Mouse (Mus musculus) midbrain, postnatal 0 days (tissue): ENCODE results near the gene Card11. TPM values are rescaled to one million over a fixed set of nuclear protein-coding genes. Genes with fewer than 3 reads are reported as not detected.

Source experiments
- ATAC-seq: fragments of 200-750 bp; cut with Nextera tagmentation; 2 replicates; pipeline ENCODE4 v1.8.0; 2017; ENCODE audit warnings: moderate number of reproducible peaks, mild to moderate bottlenecking, moderate TSS enrichment, moderate library complexity; ENCODE audit not compliant: low FRiP score
- DNase-seq: peaks from one replicate; pipeline ENCODE4 v3.0.0-alpha.2; 2015; ENCODE audit warnings: low spot score
- H3K27ac ChIP-seq: fragments of 300-500 bp; sonication (generic); 2 replicates; pipeline ENCODE4 v1.5.1; 2014; ENCODE audit warnings: low read depth, mild to moderate bottlenecking, low read length, mixed read lengths
- H3K27me3 ChIP-seq: fragments of 300-500 bp; sonication (generic); 2 replicates; pipeline ENCODE4 v1.6.1; 2014; ENCODE audit warnings: low read length, control low read depth, mixed read lengths; ENCODE audit not compliant: insufficient read depth
- H3K36me3 ChIP-seq: fragments of 300-500 bp; sonication (generic); 2 replicates; pipeline ENCODE4 v1.6.1; 2014; ENCODE audit warnings: low read length, control low read depth, mixed read lengths; ENCODE audit not compliant: insufficient read depth
- H3K4me1 ChIP-seq: fragments of 300-500 bp; sonication (generic); 2 replicates; pipeline ENCODE4 v1.6.1; 2014; ENCODE audit warnings: mild to moderate bottlenecking, control low read depth, antibody characterized with exemption, low read length, mixed read lengths; ENCODE audit not compliant: insufficient read depth
- H3K4me2 ChIP-seq: fragments of 300-500 bp; sonication (generic); 2 replicates; pipeline ENCODE4 v1.6.1; 2014; ENCODE audit warnings: low read depth, mild to moderate bottlenecking, low read length, mixed read lengths; ENCODE audit not compliant: poor library complexity, severe bottlenecking
- H3K4me3 ChIP-seq: fragments of 300-500 bp; sonication (generic); 2 replicates; pipeline ENCODE4 v1.5.1; 2014; ENCODE audit warnings: low read depth, mild to moderate bottlenecking, low read length, moderate library complexity
- H3K9ac ChIP-seq: fragments of 300-500 bp; sonication (generic); replicated peaks from 2 replicates; pipeline ENCODE4 v1.6.1; 2014; ENCODE audit warnings: mild to moderate bottlenecking, low read length, moderate library complexity, mixed read lengths; ENCODE audit not compliant: poor library complexity, severe bottlenecking
- H3K9me3 ChIP-seq: fragments of 300-500 bp; sonication (generic); 2 replicates; pipeline ENCODE4 v1.6.1; 2016; ENCODE audit warnings: low read length, control low read depth
- CTCF ChIP-seq: IDR thresholded peaks from 2 replicates; pipeline ENCODE4 v1.5.1; 2016; ENCODE audit warnings: antibody characterized with exemption, mild to moderate bottlenecking
- WGBS: fragments of 180-500 bp; shearing (Covaris S2); extraction: QIAGEN DNeasy Blood & Tissue Kit; methylation state at CpG from one replicate; pipeline ENCODE4 v1.1.7; 2014; 5-methylcytosine and 5-hydroxymethylcytosine counted together
- polyA plus RNA-seq: library from polyadenylated mRNA; unstranded; fragments of >200 nt; fragmentation: Nextera tagmentation; extraction: Ambion mirVana; gene quantifications from 2 replicates; pipeline ENCODE4 v1.2.1, GENCODE M21; 2015
- total RNA-seq: library from RNA; depleted of rRNA; stranded (reverse); fragments of >200 nt; gene quantifications from 2 replicates; pipeline ENCODE4 v1.2.3, GENCODE M21; 2014

The Card11 gene
- total and polyA plus RNA-seq, 2 experiments from 2014 or later: 0.09 TPM; not detected in 1

DNA sequence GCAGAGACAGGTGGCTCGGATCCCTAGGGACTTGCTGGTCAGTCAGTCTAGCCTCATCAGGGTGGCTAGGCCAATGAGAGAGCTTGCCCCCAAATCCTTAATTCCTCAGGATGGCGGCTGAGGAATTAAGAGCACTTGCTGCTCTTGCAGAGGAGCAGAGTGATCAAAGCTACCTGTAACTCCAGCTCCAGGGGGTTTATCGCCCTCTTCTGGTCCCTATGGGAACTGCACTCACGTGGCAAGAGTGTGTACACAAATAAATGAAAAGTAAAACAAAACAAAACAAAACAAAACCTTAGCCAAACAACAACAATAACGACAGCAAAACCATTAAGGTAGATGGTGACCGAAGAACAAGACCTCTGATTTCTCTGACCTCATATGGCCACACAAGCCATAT is 121.7 kb downstream of the Card11 start:
- Histone ChIP-seq H3K27me3 (no peaks in the 10 kb centered on the region), H3K36me3 (no peaks in the 10 kb centered on the region), H3K27ac (no peak overlapping the region), H3K4me3 (no peak overlapping the region), H3K9ac (no peak overlapping the region), H3K4me1 (no peaks in the 10 kb centered on the region), H3K4me2 (no peak overlapping the region), H3K9me3 (no peaks in the 10 kb centered on the region)
- DNase-seq (no peak), ATAC-seq (no peak)
- 71% methylated on average over 6 of the region's 6 CpGs for WGBS
- TF ChIP-seq CTCF: peak; percentile 23; the same call in 1 of the 2 replicates

DNA sequence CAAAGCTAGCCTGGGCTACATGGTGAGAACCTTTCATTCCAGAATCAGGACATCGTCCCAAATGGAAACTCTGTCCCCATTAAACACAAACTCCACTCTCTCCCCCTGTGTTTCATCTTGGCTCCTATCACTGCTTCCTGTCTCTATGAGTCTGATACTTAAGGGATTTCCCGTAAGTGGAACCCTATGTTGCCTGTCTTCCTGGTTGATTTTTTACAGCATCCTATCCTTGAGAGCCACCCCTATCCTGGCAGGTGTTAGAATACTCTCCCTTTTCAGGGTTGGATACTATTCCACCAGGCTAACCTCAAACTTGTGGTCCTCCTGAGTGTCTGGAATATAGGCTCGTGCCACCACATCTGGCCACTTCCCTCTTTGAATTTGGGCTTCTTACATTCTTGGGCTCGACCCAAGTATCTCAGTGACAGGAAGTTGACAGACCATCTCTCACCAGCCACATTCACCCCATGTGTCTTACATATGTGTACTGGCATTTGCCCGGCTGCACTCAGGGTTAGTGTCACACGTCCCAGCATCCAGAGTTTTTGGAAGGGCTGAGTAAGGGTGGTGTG is 126.6 kb downstream of the Card11 start:
- H3K9me3 ChIP-seq: no peaks in the 10 kb centered on the region
- no peak for DNase-seq
- H3K27me3 ChIP-seq: peaks cover 5% of the 10 kb centered on the region; the same call in 1 of the 2 replicates
- ATAC-seq: no peak
- no peak overlapping the region for H3K4me2 ChIP-seq
- no peak overlapping the region for H3K4me3 ChIP-seq
- H3K36me3 ChIP-seq: no peaks in the 10 kb centered on the region
- WGBS: 83% methylated on average over 6 of the region's 6 CpGs
- H3K9ac ChIP-seq: no peak overlapping the region
- H3K27ac ChIP-seq: no peak overlapping the region
- no peak for TF ChIP-seq CTCF
- no peaks in the 10 kb centered on the region for H3K4me1 ChIP-seq

DNA sequence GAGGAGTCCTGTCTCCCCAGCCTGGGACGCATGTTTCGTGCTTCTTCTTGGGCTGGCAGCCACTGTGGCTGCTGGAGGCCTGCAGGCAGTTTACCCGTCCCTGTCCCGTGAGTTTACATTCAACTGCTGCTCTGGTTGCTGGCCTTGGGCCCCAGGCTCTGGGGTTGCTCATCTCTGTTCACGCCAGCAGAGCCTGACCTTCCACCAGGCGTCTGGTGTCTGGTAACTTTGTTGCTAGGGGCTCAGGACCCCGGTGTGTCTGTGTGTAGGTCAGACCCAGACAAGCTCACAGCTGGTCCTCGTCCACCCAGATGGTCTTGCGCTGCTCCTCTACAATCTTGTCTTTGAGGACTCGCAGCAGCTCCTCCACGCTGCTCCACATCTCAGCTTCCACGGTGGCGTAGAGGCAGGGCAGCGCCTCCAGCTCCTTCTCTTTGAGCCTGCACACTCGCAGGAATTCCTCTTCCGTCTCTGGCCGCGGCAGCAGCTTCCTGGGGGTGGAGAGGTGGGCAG is 127.3 kb downstream of the Card11 start:
- Histone ChIP-seq H3K4me3 (no peak overlapping the region), H3K4me1 (no peaks in the 10 kb centered on the region), H3K9ac (no peak overlapping the region), H3K9me3 (no peaks in the 10 kb centered on the region), H3K4me2 (no peak overlapping the region), H3K27me3 (peaks cover 5% of the 10 kb centered on the region; the same call in 1 of the 2 replicates), H3K36me3 (no peaks in the 10 kb centered on the region), H3K27ac (no peak overlapping the region)
- no peak for TF ChIP-seq CTCF
- WGBS: 17% methylated on average over 18 of the region's 18 CpGs
- ATAC-seq (no peak), DNase-seq (peak; percentile 17)

- ATAC-seq: no peak
- Histone ChIP-seq H3K27me3 (peaks cover 5% of the 10 kb centered on the region; the same call in 1 of the 2 replicates), H3K4me1 (no peaks in the 10 kb centered on the region), H3K36me3 (no peaks in the 10 kb centered on the region), H3K4me2 (no peak overlapping the region), H3K27ac (no peak overlapping the region), H3K9ac (no peak overlapping the region), H3K9me3 (no peaks in the 10 kb centered on the region), H3K4me3 (no peak overlapping the region)
- 37% methylated on average over 11 of the region's 11 CpGs for WGBS
- no peak for TF ChIP-seq CTCF
- DNase-seq: no peak
Observed at GRCm38 (mm10) chr5:140872532-140873038, 127.8 kb downstream of the Card11 start.

DNA sequence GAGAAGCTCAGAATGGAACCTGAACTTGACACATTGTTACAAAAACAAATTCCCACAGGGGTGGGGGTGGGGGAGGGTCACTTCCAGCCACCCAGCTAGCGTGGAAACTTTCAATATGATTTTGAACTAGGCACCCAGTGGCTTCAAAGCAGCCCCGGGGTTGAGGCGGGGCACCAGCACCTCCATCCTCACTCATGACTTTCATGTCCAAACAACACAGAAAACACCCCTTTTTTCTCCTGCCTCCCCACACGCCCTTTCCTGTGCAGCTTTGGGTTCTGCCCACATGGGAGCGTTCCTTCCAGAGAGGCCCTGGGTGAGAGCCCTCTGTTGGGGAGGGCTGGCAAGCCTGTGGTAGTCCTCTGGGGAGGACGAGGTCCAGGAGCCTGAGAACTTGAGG is 129.1 kb downstream of the Card11 start:
- Histone ChIP-seq H3K36me3 (no peaks in the 10 kb centered on the region), H3K9ac (no peak overlapping the region), H3K4me2 (no peak overlapping the region), H3K9me3 (no peaks in the 10 kb centered on the region), H3K4me3 (no peak overlapping the region), H3K4me1 (no peaks in the 10 kb centered on the region), H3K27me3 (peaks cover 5% of the 10 kb centered on the region; the same call in 1 of the 2 replicates), H3K27ac (no peak overlapping the region)
- DNase-seq (no peak), ATAC-seq (no peak)
- no peak for TF ChIP-seq CTCF
- WGBS: 67% methylated on average over 6 of the region's 6 CpGs

GRCm38 (mm10) chr5:140869034-140869433 is 131.3 kb downstream of the Card11 start:
- H3K36me3 ChIP-seq: no peaks in the 10 kb centered on the region
- no peaks in the 10 kb centered on the region for H3K9me3 ChIP-seq
- no peak overlapping the region for H3K27ac ChIP-seq
- DNase-seq (peak; percentile 82), ATAC-seq (no peak)
- H3K9ac ChIP-seq: no peak overlapping the region
- no peak overlapping the region for H3K4me2 ChIP-seq
- H3K4me3 ChIP-seq: no peak overlapping the region
- H3K4me1 ChIP-seq: no peaks in the 10 kb centered on the region
- peak; percentile 94 for TF ChIP-seq CTCF
- peaks cover 5% of the 10 kb centered on the region; the same call in 1 of the 2 replicates for H3K27me3 ChIP-seq
- 64% methylated on average over 2 of the region's 2 CpGs for WGBS
